Mouse (Mus musculus) embryonic facial prominence, embryonic 14.5 days (tissue): ENCODE data around the gene Lmo3. TPM values are rescaled to one million over a fixed set of nuclear protein-coding genes. Genes with fewer than 3 reads are reported as not detected.

Source experiments
- ATAC-seq: fragments of 200-750 bp; cut with Nextera tagmentation; 2 replicates; pipeline ENCODE4 v1.8.0; 2017; ENCODE audit warnings: low read depth, moderate number of reproducible peaks, moderate TSS enrichment
- DNase-seq: peaks from one replicate; pipeline ENCODE4 v3.0.0-alpha.2; 2015; ENCODE audit warnings: low spot score
- H3K27ac ChIP-seq: fragments of 300-500 bp; sonication (generic); replicated peaks from 2 replicates; pipeline ENCODE4 v1.5.1; 2014; ENCODE audit warnings: low read depth, mild to moderate bottlenecking, low read length, moderate library complexity
- H3K27me3 ChIP-seq: fragments of 300-500 bp; sonication (generic); replicated peaks from 2 replicates; pipeline ENCODE4 v1.6.1; 2014; ENCODE audit warnings: low read length; ENCODE audit not compliant: control insufficient read depth, insufficient read depth
- H3K36me3 ChIP-seq: fragments of 300-500 bp; sonication (generic); 2 replicates; pipeline ENCODE4 v1.6.1; 2014; ENCODE audit warnings: low read length, mixed read lengths; ENCODE audit not compliant: control insufficient read depth, insufficient read depth
- H3K4me1 ChIP-seq: fragments of 300-500 bp; sonication (generic); 2 replicates; pipeline ENCODE4 v1.6.1; 2014; ENCODE audit warnings: antibody characterized with exemption, low read length; ENCODE audit not compliant: control insufficient read depth, insufficient read depth
- H3K4me2 ChIP-seq: fragments of 300-500 bp; sonication (generic); 2 replicates; pipeline ENCODE4 v1.6.1; 2014; ENCODE audit warnings: low read depth, mild to moderate bottlenecking, low read length, moderate library complexity, mixed read lengths
- H3K4me3 ChIP-seq: fragments of 300-500 bp; sonication (generic); 2 replicates; pipeline ENCODE4 v1.5.1; 2014; ENCODE audit warnings: low read depth, mild to moderate bottlenecking, low read length
- H3K9ac ChIP-seq: fragments of 300-500 bp; sonication (generic); 2 replicates; pipeline ENCODE4 v1.6.1; 2014; ENCODE audit warnings: low read depth, mild to moderate bottlenecking, low read length, moderate library complexity, mixed read lengths
- H3K9me3 ChIP-seq: fragments of 300-500 bp; sonication (generic); 2 replicates; pipeline ENCODE4 v1.6.1; 2016; ENCODE audit warnings: low read length; ENCODE audit not compliant: control insufficient read depth
- WGBS: fragments of 180-500 bp; shearing (Covaris S2); extraction: QIAGEN DNeasy Blood & Tissue Kit; methylation state at CpG from one replicate; pipeline ENCODE4 v1.1.7; 2014; 5-methylcytosine and 5-hydroxymethylcytosine counted together
- polyA plus RNA-seq: library from polyadenylated mRNA; unstranded; fragments of >200 nt; fragmentation: Nextera tagmentation; extraction: Ambion mirVana; gene quantifications from 2 replicates; pipeline ENCODE4 v1.2.1, GENCODE M21; 2014

Gene Lmo3
- polyA plus RNA-seq, 1 experiment from 2014 or later: 2.5 TPM

DNA sequence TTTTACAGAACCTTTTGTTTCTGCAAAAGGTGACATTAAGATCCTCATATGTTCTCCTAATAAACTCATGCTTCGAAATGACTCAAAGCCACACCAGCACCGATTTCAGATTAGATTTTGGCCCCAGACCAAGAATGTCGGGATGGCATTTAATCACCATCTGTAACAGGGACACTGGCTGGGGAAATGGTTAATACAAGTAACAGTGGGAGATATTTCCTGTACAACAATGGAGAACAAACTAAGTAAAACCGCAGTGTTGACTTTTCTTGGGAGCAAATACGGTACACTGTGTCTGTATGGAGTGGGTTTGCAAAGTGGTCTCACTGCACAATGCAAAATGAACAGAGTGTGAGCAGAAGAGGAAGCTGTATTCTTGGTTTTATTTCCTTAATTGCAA is 217.7 kb downstream of the Lmo3 start:
- DNase-seq: peak; percentile 20
- no peaks in the 10 kb centered on the region for H3K36me3 ChIP-seq
- H3K9me3 ChIP-seq: no peaks in the 10 kb centered on the region
- no peaks in the 10 kb centered on the region for H3K27me3 ChIP-seq
- no peak overlapping the region for H3K4me3 ChIP-seq
- H3K4me1 ChIP-seq: no peaks in the 10 kb centered on the region
- H3K4me2 ChIP-seq: no peak overlapping the region
- H3K27ac ChIP-seq: no peak overlapping the region
- no peak for ATAC-seq
- no peak overlapping the region for H3K9ac ChIP-seq
- WGBS: 56% methylated on average over 5 of the region's 5 CpGs

DNA sequence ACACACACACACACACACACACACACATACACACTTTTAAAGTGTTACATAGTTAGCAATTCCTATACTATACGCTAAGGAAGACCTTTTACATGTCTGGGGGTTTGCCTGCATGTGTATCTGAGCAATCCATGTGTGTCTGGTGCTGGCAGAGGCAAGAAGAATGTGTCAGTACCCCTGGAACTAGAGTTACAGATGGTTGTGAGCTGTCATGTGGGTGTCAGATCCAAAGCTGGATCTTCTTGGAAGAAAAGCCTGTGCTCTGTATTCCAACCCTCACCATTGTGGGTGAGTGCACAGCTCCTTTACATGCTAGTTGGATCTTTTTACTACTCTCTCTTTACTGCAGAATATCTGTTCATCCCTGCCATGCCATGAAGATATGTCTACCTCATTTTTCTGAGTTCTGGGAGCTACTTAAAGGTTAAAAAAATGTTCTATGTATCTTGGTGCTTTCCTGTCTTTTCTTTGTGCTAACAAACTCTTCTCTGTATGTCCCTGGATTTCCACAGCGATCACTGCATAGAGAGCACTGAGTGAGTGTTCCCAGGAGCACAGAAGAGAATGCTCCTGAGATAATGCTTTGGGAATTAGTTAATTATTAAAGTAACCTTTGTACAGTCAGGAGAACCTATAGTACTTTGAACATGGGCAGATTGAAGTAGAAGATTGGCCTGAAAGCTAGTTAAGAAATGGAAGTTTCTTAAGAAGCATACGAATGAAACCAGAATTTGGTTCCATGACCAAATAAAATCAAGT is 231.0 kb downstream of the Lmo3 start:
- 85% methylated on average over 3 of the region's 3 CpGs for WGBS

DNA sequence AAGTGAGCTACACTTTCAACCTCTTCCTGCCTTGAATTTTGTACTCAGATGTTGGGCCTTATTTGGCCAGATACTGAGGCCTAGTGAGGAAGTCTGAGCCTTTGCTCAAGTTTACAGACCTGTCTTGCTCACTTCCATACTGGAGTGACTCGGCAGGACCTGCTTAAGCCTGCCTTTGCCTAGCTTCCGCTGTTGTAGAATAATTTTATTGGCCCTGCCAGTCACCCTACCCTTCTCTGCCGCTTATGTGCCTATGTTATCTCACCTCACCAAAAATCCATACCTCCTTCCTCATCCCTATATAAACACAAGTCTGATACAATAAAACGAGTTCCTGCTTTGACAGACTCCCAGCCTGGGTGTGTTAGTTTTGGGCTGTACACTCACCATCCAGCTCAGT is 235.2 kb downstream of the Lmo3 start:
- 80% methylated on average over 4 of the region's 4 CpGs for WGBS
- Histone ChIP-seq H3K9ac (no peak overlapping the region), H3K27me3 (no peaks in the 10 kb centered on the region), H3K9me3 (peaks cover 4% of the 10 kb centered on the region; the same call in 1 of the 2 replicates), H3K27ac (no peak overlapping the region), H3K4me2 (no peak overlapping the region), H3K4me3 (no peak overlapping the region), H3K36me3 (no peaks in the 10 kb centered on the region), H3K4me1 (no peaks in the 10 kb centered on the region)
- DNase-seq: no peak
- ATAC-seq: no peak

More for the DNA sequence above, 231.0 kb downstream of the Lmo3 start:
- no peak for ATAC-seq
- no peaks in the 10 kb centered on the region for H3K4me1 ChIP-seq
- no peaks in the 10 kb centered on the region for H3K9me3 ChIP-seq
- no peak for DNase-seq
- no peak overlapping the region for H3K4me2 ChIP-seq
- no peaks in the 10 kb centered on the region for H3K27me3 ChIP-seq
- H3K9ac ChIP-seq: no peak overlapping the region
- H3K4me3 ChIP-seq: no peak overlapping the region
- H3K27ac ChIP-seq: no peak overlapping the region
- no peaks in the 10 kb centered on the region for H3K36me3 ChIP-seq

DNA sequence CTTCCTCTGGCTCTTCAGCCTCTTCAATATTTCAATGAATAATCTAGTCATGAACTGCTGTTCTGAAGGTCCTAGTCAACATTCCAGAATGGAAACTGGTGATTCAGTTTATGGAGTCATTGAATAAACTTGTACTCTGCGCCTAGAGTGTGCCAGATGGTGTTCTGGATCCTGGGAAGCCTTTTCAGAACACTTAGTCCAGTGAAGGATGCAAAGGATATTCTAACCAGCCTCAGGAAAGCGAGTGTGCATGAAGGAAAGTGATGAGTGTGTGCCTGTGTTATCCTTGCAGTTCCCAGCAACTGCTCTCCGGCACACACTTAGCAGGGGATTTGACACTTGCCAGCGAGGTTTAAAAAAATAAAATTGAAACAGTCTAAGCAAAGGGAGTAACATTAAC is 245.9 kb downstream of the Lmo3 start:
- no peak overlapping the region for H3K27ac ChIP-seq
- H3K9ac ChIP-seq: no peak overlapping the region
- H3K36me3 ChIP-seq: no peaks in the 10 kb centered on the region
- DNase-seq: no peak
- no peak for ATAC-seq
- H3K4me1 ChIP-seq: no peaks in the 10 kb centered on the region
- H3K4me3 ChIP-seq: no peak overlapping the region
- H3K4me2 ChIP-seq: no peak overlapping the region
- WGBS: 73% methylated on average over 4 of the region's 4 CpGs
- H3K27me3 ChIP-seq: no peaks in the 10 kb centered on the region
- H3K9me3 ChIP-seq: peaks cover 6% of the 10 kb centered on the region; the same call in 1 of the 2 replicates

DNA sequence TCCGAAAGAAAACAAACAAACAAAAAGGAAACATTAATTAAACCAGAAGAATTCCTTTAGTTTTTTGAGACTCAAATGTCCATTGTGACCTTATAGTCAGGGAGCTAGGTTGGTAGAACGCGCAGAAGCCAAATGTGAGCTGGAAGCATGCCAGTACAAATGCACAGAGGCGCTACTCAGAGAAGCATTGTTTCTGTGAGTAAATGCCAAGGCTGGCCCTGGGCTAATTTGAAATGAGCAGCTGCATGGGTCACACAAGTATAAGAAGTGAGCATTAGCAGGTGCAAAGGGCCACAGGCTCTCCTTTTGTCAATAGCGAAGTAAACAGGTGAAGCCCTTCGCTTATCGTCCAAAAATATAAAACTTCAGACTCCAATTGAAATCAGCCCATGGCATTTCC is 247.8 kb downstream of the Lmo3 start:
- Histone ChIP-seq H3K9ac (no peak overlapping the region), H3K4me1 (no peaks in the 10 kb centered on the region), H3K27ac (no peak overlapping the region), H3K27me3 (no peaks in the 10 kb centered on the region), H3K4me2 (no peak overlapping the region), H3K4me3 (no peak overlapping the region), H3K9me3 (no peaks in the 10 kb centered on the region), H3K36me3 (no peaks in the 10 kb centered on the region)
- peak; percentile 58 for DNase-seq
- ATAC-seq: peak; percentile 62
- WGBS: 72% methylated on average over 7 of the region's 7 CpGs

DNA sequence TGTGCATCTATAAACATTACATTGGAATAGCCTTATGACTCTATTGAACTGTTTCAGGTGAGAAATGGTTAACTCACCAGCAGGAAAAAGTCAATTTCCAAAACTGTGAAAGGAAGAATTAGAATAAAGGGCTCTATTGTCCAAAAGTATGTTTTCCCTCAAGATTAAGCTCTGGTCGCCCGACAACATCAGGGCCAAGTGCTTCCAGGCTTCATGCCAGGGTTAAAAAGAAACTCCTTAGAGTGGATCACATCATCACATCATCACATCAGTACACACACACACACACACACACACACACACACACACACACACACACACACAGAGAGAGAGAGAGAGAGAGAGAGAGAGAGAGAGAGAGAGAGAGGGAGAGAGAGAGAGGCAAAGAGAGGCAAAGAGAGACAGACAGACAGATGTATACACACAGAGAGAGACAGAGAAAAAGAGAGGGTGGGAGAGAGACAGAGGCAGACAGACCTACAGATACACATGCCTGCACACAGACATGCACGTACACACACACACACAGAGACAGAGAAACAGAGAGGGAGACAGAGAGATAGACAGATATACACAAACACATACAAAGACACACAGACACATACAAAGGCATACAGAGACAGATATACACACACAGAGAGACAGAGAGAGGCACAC is 255.9 kb downstream of the Lmo3 start:
- Histone ChIP-seq H3K36me3 (no peaks in the 10 kb centered on the region), H3K4me1 (no peaks in the 10 kb centered on the region), H3K27me3 (no peaks in the 10 kb centered on the region), H3K4me3 (no peak overlapping the region), H3K9me3 (no peaks in the 10 kb centered on the region), H3K4me2 (no peak overlapping the region), H3K9ac (no peak overlapping the region), H3K27ac (no peak overlapping the region)
- DNase-seq (peak; percentile 74), ATAC-seq (peak; percentile 41; the same call in 1 of the 2 replicates)
- WGBS: 32% methylated on average over 3 of the region's 3 CpGs

DNA sequence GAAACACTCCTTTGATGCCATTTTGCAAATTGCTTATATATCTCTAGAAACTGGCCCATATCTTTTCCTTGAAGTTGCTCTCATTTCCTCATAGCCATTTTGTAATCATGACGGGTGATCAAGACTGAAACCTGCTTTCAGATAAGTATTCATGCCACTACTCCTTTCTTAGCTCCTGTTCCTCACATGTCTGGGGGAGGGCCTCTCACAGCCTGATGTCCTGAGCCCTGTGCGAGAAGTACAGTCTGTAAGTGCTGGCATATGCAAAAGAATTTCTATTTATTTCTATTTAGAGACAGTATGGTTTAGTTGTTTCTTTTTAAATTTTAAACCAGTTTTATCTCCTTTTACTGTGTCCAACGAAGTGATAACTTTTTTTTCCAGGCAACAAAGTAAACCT is 256.6 kb downstream of the Lmo3 start:
- ATAC-seq: no peak

DNA sequence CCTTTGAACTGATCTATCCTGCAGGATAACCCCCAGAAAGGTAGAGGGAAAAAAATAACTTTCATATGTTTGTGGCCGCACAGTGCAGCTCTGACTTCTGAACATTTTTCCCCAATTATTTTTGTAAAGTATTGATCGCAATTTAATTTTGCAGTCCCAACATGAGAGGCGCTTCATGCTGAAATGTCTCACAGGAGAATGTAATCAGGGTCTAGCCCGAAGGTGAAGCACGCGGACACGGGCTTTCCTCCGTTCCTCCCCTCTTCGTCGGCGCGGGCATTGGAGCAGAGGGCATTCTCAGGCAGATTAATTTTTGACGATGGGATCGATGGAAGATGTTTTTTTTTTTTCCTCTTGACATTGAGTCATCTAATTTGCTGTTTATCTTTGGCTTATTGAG is 258.4 kb downstream of the Lmo3 start:
- 94% methylated on average over 14 of the region's 14 CpGs for WGBS
- no peaks in the 10 kb centered on the region for H3K9me3 ChIP-seq
- no peak for ATAC-seq

More for the DNA sequence above, 256.6 kb downstream of the Lmo3 start:
- no peaks in the 10 kb centered on the region for H3K27me3 ChIP-seq
- H3K9me3 ChIP-seq: no peaks in the 10 kb centered on the region
- no peaks in the 10 kb centered on the region for H3K36me3 ChIP-seq
- H3K9ac ChIP-seq: no peak overlapping the region
- no peak overlapping the region for H3K27ac ChIP-seq
- WGBS: 49% methylated on average over 3 of the region's 3 CpGs
- H3K4me1 ChIP-seq: no peaks in the 10 kb centered on the region
- no peak overlapping the region for H3K4me3 ChIP-seq
- no peak for DNase-seq
- no peak overlapping the region for H3K4me2 ChIP-seq

More for the DNA sequence above, 258.4 kb downstream of the Lmo3 start:
- Histone ChIP-seq H3K4me3 (no peak overlapping the region), H3K36me3 (no peaks in the 10 kb centered on the region), H3K27me3 (no peaks in the 10 kb centered on the region), H3K4me2 (no peak overlapping the region), H3K9ac (no peak overlapping the region), H3K4me1 (no peaks in the 10 kb centered on the region), H3K27ac (no peak overlapping the region)
- no peak for DNase-seq
